ENCODE assay signal across 16 mouse cellular contexts in genomic region chr4:125017431-125017830, GRCm38 (mm10). TPM values are rescaled to one million over a fixed set of nuclear protein-coding genes. Genes with fewer than 3 reads are reported as not detected.
DNase-seq lines count a peak whose midpoint lies in the region; ATAC-seq lines count a peak whose summit lies in the region.
"Had no signal": no experiment of that assay in that cellular context is flagged by ENCODE, and none has a peak within 500 bp of the region (broad histone marks: within the 10 kb centered on the region; RNA-seq: fewer than 3 reads in every experiment).

No protein-coding gene starts in this region.

- no peak overlapping the region for H3K27ac ChIP-seq in heart, embryonic 11.5 days (ENCODE audit: low read depth, low read length)
- H3K27ac ChIP-seq in hindbrain, embryonic 14.5 days = no peak overlapping the region
- H3K27ac ChIP-seq: forebrain, embryonic 10.5 days; macrophage; midbrain, embryonic 15.5 days had no signal

- H3K36me3 ChIP-seq in heart, embryonic 11.5 days (ENCODE audit: control insufficient read depth, insufficient read depth, low read length) = no peaks in the 10 kb centered on the region
- H3K36me3 ChIP-seq in hindbrain, embryonic 14.5 days (replicated peaks; ENCODE audit: control insufficient read depth, insufficient read depth) = no peaks in the 10 kb centered on the region
- H3K36me3 ChIP-seq: forebrain, embryonic 10.5 days; midbrain, embryonic 15.5 days had no signal

- ATAC-seq in heart, embryonic 11.5 days (replicated peaks; ENCODE audit: insufficient number of reproducible peaks, low FRiP score, low TSS enrichment) = no peak
- no peak for ATAC-seq in hindbrain, embryonic 14.5 days (ENCODE audit: low FRiP score)
- ATAC-seq: midbrain, embryonic 15.5 days had no signal

- no peaks in the 10 kb centered on the region for H3K9me3 ChIP-seq in heart, embryonic 11.5 days (replicated peaks; ENCODE audit: control insufficient read depth, low read length)
- H3K9me3 ChIP-seq in hindbrain, embryonic 14.5 days (ENCODE audit: control insufficient read depth, low read length) = no peaks in the 10 kb centered on the region
- H3K9me3 ChIP-seq: forebrain, embryonic 10.5 days; midbrain, embryonic 15.5 days had no signal

- no peaks in the 10 kb centered on the region for H3K4me1 ChIP-seq in heart, embryonic 11.5 days (ENCODE audit: control insufficient read depth, insufficient read depth, low read length)
- no peaks in the 10 kb centered on the region for H3K4me1 ChIP-seq in hindbrain, embryonic 14.5 days (replicated peaks; ENCODE audit: control insufficient read depth, insufficient read depth, low read length)
- H3K4me1 ChIP-seq: midbrain, embryonic 15.5 days had no signal

- H3K27me3 ChIP-seq in heart, embryonic 11.5 days (ENCODE audit: control insufficient read depth, insufficient read depth, low read length) = peaks cover 6% of the 10 kb centered on the region; the same call in 1 of the 2 replicates
- no peaks in the 10 kb centered on the region for H3K27me3 ChIP-seq in hindbrain, embryonic 14.5 days (ENCODE audit: control insufficient read depth, insufficient read depth, low read length)
- H3K27me3 ChIP-seq: midbrain, embryonic 15.5 days had no signal

- intact Hi-C loops in heart, postnatal 10 days (cut with DNase I) = no loop called here
- intact Hi-C loops in heart, postnatal 36 days (cut with DNase I) = no loop called here

- DNase-seq in heart, postnatal 10 days = peak; percentile 44 to 47
- peak; percentile 78 for DNase-seq in adrenal gland, adult 8-10 months
- DNase-seq in heart, postnatal 36 days = peak; percentile 20 to 22
- peak; percentile 21 to 67 for DNase-seq in lung, postnatal 4 days
- DNase-seq in hindbrain, embryonic 14.5 days (ENCODE audit: low spot score) = no peak
- no peak for DNase-seq in neural tube, embryonic 10.5 days (ENCODE audit: extremely low spot score, low spot score)
- DNase-seq in right cerebral cortex, postnatal 25 days = no peak
- DNase-seq: cerebellum, adult 18-20 months; kidney, postnatal 10 days; layer of hippocampus, postnatal 36 days; right cerebral cortex, postnatal 4 days had no signal

- no peak overlapping the region for H3K4me2 ChIP-seq in heart, embryonic 11.5 days
- H3K4me2 ChIP-seq in hindbrain, embryonic 14.5 days (replicated peaks) = no peak overlapping the region
- H3K4me2 ChIP-seq: midbrain, embryonic 15.5 days had no signal

- H3K4me3 ChIP-seq in heart, embryonic 11.5 days (ENCODE audit: low read depth, low read length) = no peak overlapping the region
- no peak overlapping the region for H3K4me3 ChIP-seq in hindbrain, embryonic 14.5 days (replicated peaks; ENCODE audit: low read length)
- H3K4me3 ChIP-seq: forebrain, embryonic 10.5 days; midbrain, embryonic 15.5 days had no signal

- WGBS in heart, embryonic 11.5 days (ENCODE audit: insufficient replicate concordance) = 73% methylated on average over 11 of the region's 11 CpGs
- WGBS in hindbrain, embryonic 14.5 days = 77% methylated on average over 11 of the region's 11 CpGs

- H3K9ac ChIP-seq in heart, embryonic 11.5 days (ENCODE audit: low read depth, low read length) = no peak overlapping the region
- no peak overlapping the region for H3K9ac ChIP-seq in hindbrain, embryonic 14.5 days
- H3K9ac ChIP-seq: midbrain, embryonic 15.5 days had no signal

RNA-seq across cellular contexts. Expression of gene Gnl2, which starts 1.0 kb away (rescaled TPM):
- 10 to 100 TPM; 36.0 to 37.0 TPM for total RNA-seq in heart, postnatal 10 days (2021)
- polyA plus RNA-seq in heart, embryonic 11.5 days (2014; fragmentation: Nextera tagmentation; extraction: Ambion mirVana) = 61.9 and 65.9 TPM in 2 replicates
- 10 to 100 TPM; 40.2 to 71.5 (median 55.5) TPM for total RNA-seq in adrenal gland, adult 8-10 months (2022)
- total RNA-seq in heart, postnatal 36 days (2021) = 10 to 100 TPM; 26.7 to 34.2 TPM
- 81.6 and 86.1 TPM in 2 replicates for polyA plus RNA-seq in hindbrain, embryonic 14.5 days (2014; fragmentation: Nextera tagmentation; extraction: Ambion mirVana)

RNA-seq across cellular contexts. Expression of gene Rspo1, which starts 31.2 kb away (rescaled TPM):
- 1 to 10 TPM; 3.4 to 5.6 TPM for total RNA-seq in heart, postnatal 10 days (2021)
- 6.9 and 10.4 TPM in 2 replicates for polyA plus RNA-seq in heart, embryonic 11.5 days (2014; fragmentation: Nextera tagmentation; extraction: Ambion mirVana)
- 1 to 10 TPM; 4.4 to 6.3 (median 6.0) TPM for total RNA-seq in adrenal gland, adult 8-10 months (2022)
- 1 to 10 TPM; 3.1 to 6.7 TPM for total RNA-seq in heart, postnatal 36 days (2021)
- 1.2 and 1.9 TPM in 2 replicates for polyA plus RNA-seq in hindbrain, embryonic 14.5 days (2014; fragmentation: Nextera tagmentation; extraction: Ambion mirVana)
- polyA plus RNA-seq: macrophage had no signal

RNA-seq across cellular contexts. Expression of gene Dnali1, which starts 48.1 kb away (rescaled TPM):
- not detected for total RNA-seq in heart, postnatal 10 days (2021)
- polyA plus RNA-seq in heart, embryonic 11.5 days (2014; fragmentation: Nextera tagmentation; extraction: Ambion mirVana) = 0.14 and 0.20 TPM in 2 replicates
- under 1 TPM in 2 of 4 experiments, not detected in 2; 0.13 to 0.14 TPM for total RNA-seq in adrenal gland, adult 8-10 months (2022)
- not detected for total RNA-seq in heart, postnatal 36 days (2021)
- 1.5 and 1.8 TPM in 2 replicates for polyA plus RNA-seq in hindbrain, embryonic 14.5 days (2014; fragmentation: Nextera tagmentation; extraction: Ambion mirVana)
- polyA plus RNA-seq: heart, embryonic 14.5 days had no signal

RNA-seq across cellular contexts. Expression of gene Snip1, which starts 49.0 kb away (rescaled TPM):
- total RNA-seq in heart, postnatal 10 days (2021) = 10 to 100 TPM; 10.8 to 11.6 TPM
- 20.6 and 20.8 TPM in 2 replicates for polyA plus RNA-seq in heart, embryonic 11.5 days (2014; fragmentation: Nextera tagmentation; extraction: Ambion mirVana)
- 10 to 100 TPM; 17.2 to 20.1 (median 19.5) TPM for total RNA-seq in adrenal gland, adult 8-10 months (2022)
- 1 to 10 TPM; 6.5 to 9.2 TPM for total RNA-seq in heart, postnatal 36 days (2021)
- 23.7 and 26.2 TPM in 2 replicates for polyA plus RNA-seq in hindbrain, embryonic 14.5 days (2014; fragmentation: Nextera tagmentation; extraction: Ambion mirVana)

Comparison
In these comparisons a context has a peak if more than half of its experiments do, and no peak if none do; other contexts are left out.
1. DNase-seq: peak in heart, postnatal 10 days (2 of 2), adrenal gland, adult 8-10 months (single experiment), heart, postnatal 36 days (2 of 2) and lung, postnatal 4 days (2 of 2); none in hindbrain, embryonic 14.5 days (single experiment), neural tube, embryonic 10.5 days (single experiment) and right cerebral cortex, postnatal 25 days (single experiment).